Mouse (Mus musculus): Measurements from ENCODE around the gene Lpp.

The Lpp gene

GRCm38 (mm10) chr16:24542864-24543263, 149.6 kb downstream of the Lpp start:
- POLR2A ChIA-PET, result no interaction called here
- CTCF ChIA-PET, result no interaction called here

- POLR2A ChIA-PET, result no interaction called here
- CTCF ChIA-PET, result no interaction called here
These were observed 152.1 kb downstream of the Lpp start for GRCm38 (mm10) chr16:24545366-24545765.

GRCm38 (mm10) chr16:24558458-24558857, 165.2 kb downstream of the Lpp start:
- ChIA-PET CTCF (no interaction called here), POLR2A (interaction anchor here in 1 of 4 experiments (1.2 kb wide), 1 partner anchor 10 kb away, joined by 4 read pairs; no protein-coding TSS in a partner anchor)

- POLR2A ChIA-PET, result no interaction called here
These were observed 166.5 kb downstream of the Lpp start for GRCm38 (mm10) chr16:24559811-24560210.

GRCm38 (mm10) chr16:24560998-24561397, 167.7 kb downstream of the Lpp start:
- ChIA-PET CTCF (no interaction called here), POLR2A (no interaction called here)

More at GRCm38 (mm10) chr16:24559811-24560210, 166.5 kb downstream of the Lpp start:
- CTCF ChIA-PET, result no interaction called here

- ChIA-PET POLR2A (interaction anchor here in 2 of 4 experiments (0.6 to 0.7 kb wide), 3 partner anchors 12 to 225 kb away, joined by 3 to 6 read pairs (median 4); no protein-coding TSS in a partner anchor), CTCF (no interaction called here)
These were observed 168.3 kb downstream of the Lpp start for GRCm38 (mm10) chr16:24561602-24562001.

GRCm38 (mm10) chr16:24565311-24565710, 172.0 kb downstream of the Lpp start:
- CTCF ChIA-PET, result interaction anchor here in 1 of 4 experiments (0.6 kb wide), 1 partner anchor 496 kb away, joined by 13 read pairs; no protein-coding TSS in a partner anchor
- POLR2A ChIA-PET, result interaction anchor here in 1 of 4 experiments (0.6 to 0.9 kb wide), 2 partner anchors 16 to 577 kb away, joined by 3 read pairs; partner anchors contain the start of genes Bcl6 and Gm37419

GRCm38 (mm10) chr16:24566277-24566676, 173.0 kb downstream of the Lpp start:
- CTCF ChIA-PET, result no interaction called here
- POLR2A ChIA-PET, result interaction anchor here in 2 of 4 experiments (0.7 to 1.0 kb wide), 2 partner anchors 12 to 498 kb away, joined by 3 read pairs; no protein-coding TSS in a partner anchor

- POLR2A ChIA-PET, result interaction anchor here in 3 of 4 experiments (0.5 to 0.9 kb wide), 5 partner anchors 47 to 1585 kb away, joined by 3 to 5 read pairs (median 4); no protein-coding TSS in a partner anchor
- CTCF ChIA-PET, result interaction anchor here in 1 of 4 experiments (0.5 kb wide), 1 partner anchor 807 kb away, joined by 4 read pairs; no protein-coding TSS in a partner anchor
These were observed 174.3 kb downstream of the Lpp start for GRCm38 (mm10) chr16:24567562-24567961.

- POLR2A ChIA-PET, result interaction anchor here in 3 of 4 experiments (0.5 to 1.0 kb wide), 6 partner anchors 19 to 1584 kb away, joined by 3 to 5 read pairs (median 4); no protein-coding TSS in a partner anchor
- CTCF ChIA-PET, result interaction anchor here in 1 of 4 experiments (0.5 kb wide), 1 partner anchor 807 kb away, joined by 4 read pairs; no protein-coding TSS in a partner anchor
These were observed 174.8 kb downstream of the Lpp start for GRCm38 (mm10) chr16:24568061-24568460.

- ChIA-PET POLR2A (interaction anchor here in 3 of 4 experiments (0.5 to 0.9 kb wide), 3 partner anchors 18 to 544 kb away, joined by 3 to 4 read pairs (median 3); no protein-coding TSS in a partner anchor), CTCF (no interaction called here)
These were observed 176.4 kb downstream of the Lpp start for GRCm38 (mm10) chr16:24569681-24570080.

GRCm38 (mm10) chr16:24576999-24577398, 183.7 kb downstream of the Lpp start:
- ChIA-PET CTCF (no interaction called here), POLR2A (no interaction called here)

GRCm38 (mm10) chr16:24577798-24578197, 184.5 kb downstream of the Lpp start:
- ChIA-PET CTCF (no interaction called here), POLR2A (no interaction called here)

- CTCF ChIA-PET, result interaction anchor here in 1 of 4 experiments (0.6 kb wide), 1 partner anchor 254 kb away, joined by 3 read pairs; no protein-coding TSS in a partner anchor
- POLR2A ChIA-PET, result interaction anchor here in 1 of 4 experiments (0.6 kb wide), 1 partner anchor 95 kb away, joined by 7 read pairs; no protein-coding TSS in a partner anchor
These were observed 189.5 kb downstream of the Lpp start for GRCm38 (mm10) chr16:24582847-24583246.

- POLR2A ChIA-PET, result no interaction called here
- CTCF ChIA-PET, result no interaction called here
These were observed 200.2 kb downstream of the Lpp start for GRCm38 (mm10) chr16:24593535-24593934.

GRCm38 (mm10) chr16:24594508-24594907, 201.2 kb downstream of the Lpp start:
- ChIA-PET POLR2A (no interaction called here), CTCF (no interaction called here)

GRCm38 (mm10) chr16:24595493-24595892, 202.2 kb downstream of the Lpp start:
- CTCF ChIA-PET, result no interaction called here

GRCm38 (mm10) chr16:24598567-24598966, 205.3 kb downstream of the Lpp start:
- ChIA-PET CTCF (no interaction called here), POLR2A (no interaction called here)

More at GRCm38 (mm10) chr16:24595493-24595892, 202.2 kb downstream of the Lpp start:
- POLR2A ChIA-PET, result no interaction called here

GRCm38 (mm10) chr16:24599766-24600165, 206.5 kb downstream of the Lpp start:
- POLR2A ChIA-PET, result interaction anchor here in 1 of 4 experiments (0.5 kb wide), 1 partner anchor 155 kb away, joined by 3 read pairs; no protein-coding TSS in a partner anchor
- CTCF ChIA-PET, result no interaction called here

GRCm38 (mm10) chr16:24600260-24600948, 207.1 kb downstream of the Lpp start:
- CTCF ChIA-PET, result no interaction called here

More at GRCm38 (mm10) chr16:24600260-24600948, 207.1 kb downstream of the Lpp start:
- POLR2A ChIA-PET, result interaction anchor here in 1 of 4 experiments (1.3 kb wide), 1 partner anchor 8 kb away, joined by 3 read pairs; no protein-coding TSS in a partner anchor

Measured in embryonic stem cell, embryonic (primary cell).